Mouse (Mus musculus): ENCODE measurements around the gene Sdhc. TPM values are rescaled to one million over a fixed set of nuclear protein-coding genes. Genes with fewer than 3 reads are reported as not detected.

Gene Sdhc
- polyA plus RNA-seq, 1 experiment from 2014 or later, result 259 TPM

- no peak overlapping the region for H3K4me2 ChIP-seq (replicated peaks; ENCODE audit: low read depth, low read length)
- H3K27me3 ChIP-seq (ENCODE audit: control insufficient read depth, insufficient read depth, low read length), result no peaks in the 10 kb centered on the region
- H3K27ac ChIP-seq (ENCODE audit: low read depth, low read length), result no peak overlapping the region
- no peaks in the 10 kb centered on the region for H3K4me1 ChIP-seq (replicated peaks; ENCODE audit: control insufficient read depth, insufficient read depth, low read length)
- no peaks in the 10 kb centered on the region for H3K9me3 ChIP-seq (ENCODE audit: control insufficient read depth, low read length)
- WGBS, result 92% methylated on average over 5 of the region's 5 CpGs
- no peak for DNase-seq (ENCODE audit: low spot score)
- no peaks in the 10 kb centered on the region for H3K36me3 ChIP-seq (ENCODE audit: control insufficient read depth, insufficient read depth, low read length)
- H3K9ac ChIP-seq (ENCODE audit: low read depth, low read length), result no peak overlapping the region
- no peak for ATAC-seq (ENCODE audit: low FRiP score)
- H3K4me3 ChIP-seq (ENCODE audit: low read depth, low read length), result no peak overlapping the region
Measured at GRCm38 (mm10) chr1:171124398-171124797, 26.0 kb downstream of the Sdhc start.

GRCm38 (mm10) chr1:171122932-171123331, 27.5 kb downstream of the Sdhc start:
- WGBS, result 34% methylated on average over 7 of the region's 7 CpGs
- no peaks in the 10 kb centered on the region for H3K36me3 ChIP-seq (ENCODE audit: control insufficient read depth, insufficient read depth, low read length)
- ATAC-seq (ENCODE audit: low FRiP score) (no peak), DNase-seq (ENCODE audit: low spot score) (no peak)
- no peaks in the 10 kb centered on the region for H3K27me3 ChIP-seq (ENCODE audit: control insufficient read depth, insufficient read depth, low read length)
- no peak overlapping the region for H3K4me2 ChIP-seq (replicated peaks; ENCODE audit: low read depth, low read length)
- H3K9ac ChIP-seq (ENCODE audit: low read depth, low read length), result no peak overlapping the region
- no peaks in the 10 kb centered on the region for H3K9me3 ChIP-seq (ENCODE audit: control insufficient read depth, low read length)
- no peak overlapping the region for H3K4me3 ChIP-seq (ENCODE audit: low read depth, low read length)
- no peaks in the 10 kb centered on the region for H3K4me1 ChIP-seq (replicated peaks; ENCODE audit: control insufficient read depth, insufficient read depth, low read length)
- no peak overlapping the region for H3K27ac ChIP-seq (ENCODE audit: low read depth, low read length)

DNA sequence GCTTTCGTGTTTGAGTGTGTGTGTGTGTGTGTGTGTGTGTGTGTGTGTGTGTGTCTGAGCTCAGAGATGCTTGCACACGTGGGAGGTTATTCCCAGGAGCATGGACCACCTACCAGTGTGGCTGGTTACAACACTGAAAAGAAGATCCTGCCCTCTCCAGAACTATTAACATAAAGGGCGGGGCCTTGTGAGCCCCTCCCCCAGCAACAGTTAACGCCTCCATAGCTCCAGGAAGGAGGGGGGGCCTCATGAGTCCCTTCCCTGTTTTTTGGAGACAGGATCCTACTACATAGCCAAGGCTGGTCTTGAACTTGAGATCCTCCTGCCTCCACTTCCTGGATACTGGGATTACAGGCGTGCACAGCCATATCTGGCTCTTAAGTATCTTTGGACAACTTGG, 28.6 kb downstream of the Sdhc start:
- Histone ChIP-seq H3K4me3 (ENCODE audit: low read depth, low read length) (no peak overlapping the region), H3K9me3 (ENCODE audit: control insufficient read depth, low read length) (no peaks in the 10 kb centered on the region), H3K27me3 (ENCODE audit: control insufficient read depth, insufficient read depth, low read length) (no peaks in the 10 kb centered on the region), H3K27ac (ENCODE audit: low read depth, low read length) (no peak overlapping the region), H3K4me2 (replicated peaks; ENCODE audit: low read depth, low read length) (no peak overlapping the region), H3K4me1 (replicated peaks; ENCODE audit: control insufficient read depth, insufficient read depth, low read length) (no peaks in the 10 kb centered on the region), H3K9ac (ENCODE audit: low read depth, low read length) (no peak overlapping the region), H3K36me3 (ENCODE audit: control insufficient read depth, insufficient read depth, low read length) (no peaks in the 10 kb centered on the region)
- 44% methylated on average over 5 of the region's 5 CpGs for WGBS
- ATAC-seq (ENCODE audit: low FRiP score) (peak; percentile 30), DNase-seq (ENCODE audit: low spot score) (no peak)

GRCm38 (mm10) chr1:171120893-171121292, 29.5 kb downstream of the Sdhc start:
- Histone ChIP-seq H3K36me3 (ENCODE audit: control insufficient read depth, insufficient read depth, low read length) (no peaks in the 10 kb centered on the region), H3K9ac (ENCODE audit: low read depth, low read length) (no peak overlapping the region), H3K27ac (ENCODE audit: low read depth, low read length) (no peak overlapping the region), H3K27me3 (ENCODE audit: control insufficient read depth, insufficient read depth, low read length) (no peaks in the 10 kb centered on the region), H3K9me3 (ENCODE audit: control insufficient read depth, low read length) (no peaks in the 10 kb centered on the region), H3K4me1 (replicated peaks; ENCODE audit: control insufficient read depth, insufficient read depth, low read length) (no peaks in the 10 kb centered on the region), H3K4me3 (ENCODE audit: low read depth, low read length) (no peak overlapping the region), H3K4me2 (replicated peaks; ENCODE audit: low read depth, low read length) (no peak overlapping the region)
- ATAC-seq (ENCODE audit: low FRiP score) (no peak), DNase-seq (ENCODE audit: low spot score) (no peak)
- 50% methylated on average over 3 of the region's 3 CpGs for WGBS

- WGBS, result 88% methylated on average over 14 of the region's 14 CpGs
- Histone ChIP-seq H3K36me3 (ENCODE audit: control insufficient read depth, insufficient read depth, low read length) (no peaks in the 10 kb centered on the region), H3K4me2 (replicated peaks; ENCODE audit: low read depth, low read length) (no peak overlapping the region), H3K4me3 (ENCODE audit: low read depth, low read length) (no peak overlapping the region), H3K4me1 (replicated peaks; ENCODE audit: control insufficient read depth, insufficient read depth, low read length) (no peaks in the 10 kb centered on the region), H3K27me3 (ENCODE audit: control insufficient read depth, insufficient read depth, low read length) (no peaks in the 10 kb centered on the region), H3K9me3 (ENCODE audit: control insufficient read depth, low read length) (no peaks in the 10 kb centered on the region), H3K27ac (ENCODE audit: low read depth, low read length) (no peak overlapping the region), H3K9ac (ENCODE audit: low read depth, low read length) (no peak overlapping the region)
- ATAC-seq (ENCODE audit: low FRiP score) (no peak), DNase-seq (ENCODE audit: low spot score) (no peak)
Measured at GRCm38 (mm10) chr1:171119405-171119804, 31.0 kb downstream of the Sdhc start.

- no peak overlapping the region for H3K4me2 ChIP-seq (replicated peaks; ENCODE audit: low read depth, low read length)
- H3K4me3 ChIP-seq (ENCODE audit: low read depth, low read length), result no peak overlapping the region
- WGBS, result 91% methylated on average over 5 of the region's 5 CpGs
- ATAC-seq (ENCODE audit: low FRiP score) (no peak), DNase-seq (ENCODE audit: low spot score) (no peak)
- H3K9ac ChIP-seq (ENCODE audit: low read depth, low read length), result no peak overlapping the region
- H3K27ac ChIP-seq (ENCODE audit: low read depth, low read length), result no peak overlapping the region
- H3K27me3 ChIP-seq (ENCODE audit: control insufficient read depth, insufficient read depth, low read length), result no peaks in the 10 kb centered on the region
- H3K4me1 ChIP-seq (replicated peaks; ENCODE audit: control insufficient read depth, insufficient read depth, low read length), result no peaks in the 10 kb centered on the region
- no peaks in the 10 kb centered on the region for H3K9me3 ChIP-seq (ENCODE audit: control insufficient read depth, low read length)
- H3K36me3 ChIP-seq (ENCODE audit: control insufficient read depth, insufficient read depth, low read length), result no peaks in the 10 kb centered on the region
Measured at GRCm38 (mm10) chr1:171118996-171119395, 31.4 kb downstream of the Sdhc start.

GRCm38 (mm10) chr1:171118269-171118684, 32.1 kb downstream of the Sdhc start:
- 13% methylated on average over 4 of the region's 4 CpGs for WGBS
- ATAC-seq (ENCODE audit: low FRiP score) (no peak; the same call in 1 of the 2 replicates), DNase-seq (ENCODE audit: low spot score) (peak; percentile 85)
- Histone ChIP-seq H3K4me2 (replicated peaks; ENCODE audit: low read depth, low read length) (no peak overlapping the region), H3K9ac (ENCODE audit: low read depth, low read length) (no peak overlapping the region), H3K9me3 (ENCODE audit: control insufficient read depth, low read length) (no peaks in the 10 kb centered on the region), H3K27me3 (ENCODE audit: control insufficient read depth, insufficient read depth, low read length) (no peaks in the 10 kb centered on the region), H3K4me3 (ENCODE audit: low read depth, low read length) (no peak overlapping the region), H3K27ac (ENCODE audit: low read depth, low read length) (no peak overlapping the region), H3K36me3 (ENCODE audit: control insufficient read depth, insufficient read depth, low read length) (no peaks in the 10 kb centered on the region), H3K4me1 (replicated peaks; ENCODE audit: control insufficient read depth, insufficient read depth, low read length) (no peaks in the 10 kb centered on the region)

- Histone ChIP-seq H3K4me3 (ENCODE audit: low read depth, low read length) (no peak overlapping the region), H3K36me3 (ENCODE audit: control insufficient read depth, insufficient read depth, low read length) (no peaks in the 10 kb centered on the region), H3K9me3 (ENCODE audit: control insufficient read depth, low read length) (no peaks in the 10 kb centered on the region), H3K4me1 (replicated peaks; ENCODE audit: control insufficient read depth, insufficient read depth, low read length) (no peaks in the 10 kb centered on the region), H3K9ac (ENCODE audit: low read depth, low read length) (no peak overlapping the region), H3K27me3 (ENCODE audit: control insufficient read depth, insufficient read depth, low read length) (no peaks in the 10 kb centered on the region), H3K4me2 (replicated peaks; ENCODE audit: low read depth, low read length) (no peak overlapping the region), H3K27ac (ENCODE audit: low read depth, low read length) (no peak overlapping the region)
- DNase-seq (ENCODE audit: low spot score), result no peak
- WGBS, result 79% methylated on average over 4 of the region's 4 CpGs
- ATAC-seq (ENCODE audit: low FRiP score), result no peak
Measured at GRCm38 (mm10) chr1:171116280-171116679, 34.1 kb downstream of the Sdhc start.

DNA sequence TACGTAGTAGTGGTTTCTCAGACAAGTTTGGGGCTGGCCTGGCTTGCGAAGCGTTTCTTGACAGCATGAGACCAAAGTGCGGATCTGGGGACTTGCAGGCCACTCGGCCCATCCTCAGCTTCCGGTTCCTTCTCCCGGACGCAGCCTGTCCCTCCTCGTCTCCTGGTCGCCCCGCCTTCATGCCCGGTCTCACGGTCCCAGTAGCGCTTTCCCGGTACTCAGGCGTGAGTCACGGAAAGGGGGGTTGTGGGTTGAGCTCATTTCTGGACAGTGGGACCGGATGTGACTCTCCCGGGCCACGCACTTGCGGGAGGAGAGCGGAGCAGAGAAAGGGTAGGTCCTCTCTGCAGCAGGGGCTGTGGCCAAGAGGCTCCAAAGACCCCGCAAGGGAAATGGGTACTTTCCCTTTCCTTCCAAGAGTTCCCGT, 36.5 kb downstream of the Sdhc start, which contains the start of gene Cfap126:
Gene Cfap126 (plus strand): TSS at position 46 of the 427 bp plus-strand sequence.
- Histone ChIP-seq H3K27ac (ENCODE audit: low read depth, low read length) (0 out of 2 replicates have a peak within 1 kb of the TSS, but pooled peaks have one; percentile 2), H3K9me3 (ENCODE audit: control insufficient read depth, low read length) (no peaks in the 10 kb centered on the region), H3K36me3 (ENCODE audit: control insufficient read depth, insufficient read depth, low read length) (no peaks in the 10 kb centered on the region), H3K4me2 (replicated peaks; ENCODE audit: low read depth, low read length) (peak within 1 kb of the TSS; percentile 67), H3K4me1 (replicated peaks; ENCODE audit: control insufficient read depth, insufficient read depth, low read length) (0 out of 2 replicates have a peak, but pooled peaks cover 2% of the 10 kb centered on the region), H3K4me3 (ENCODE audit: low read depth, low read length) (peak within 1 kb of the TSS; percentile 49), H3K27me3 (ENCODE audit: control insufficient read depth, insufficient read depth, low read length) (no peaks in the 10 kb centered on the region), H3K9ac (ENCODE audit: low read depth, low read length) (peak within 1 kb of the TSS; percentile 40)
- peak; percentile 29; the same call in 1 of the 2 replicates for ATAC-seq (ENCODE audit: low FRiP score)
- WGBS, result 1% methylated on average over 24 of the region's 24 CpGs
- DNase-seq (ENCODE audit: low spot score), result peak; percentile 75

Measured in hindbrain, embryonic 11.5 days (tissue).